8 mouse cellular contexts compared by ENCODE assay signal in genomic region chr11:82764438-82764924, GRCm38 (mm10). TPM values are rescaled to one million over a fixed set of nuclear protein-coding genes. Genes with fewer than 3 reads are reported as not detected.
A peak's percentile ranks its signal among the peaks of the same experiment; 100 is the strongest.
DNase-seq lines count a peak whose midpoint lies in the region; ATAC-seq and TF ChIP-seq lines count a peak whose summit lies in the region.

No protein-coding gene starts in this region.

- TF ChIP-seq EP300 in MEL (IDR thresholded peaks at IDR 0.05; ENCODE audit: low read depth in 1 of 2, low read length in 2 of 2): no peak

- no peak for DNase-seq in heart, postnatal 10 days
- no peak for DNase-seq in MEL (ENCODE audit: low read depth, low spot score)
- no peak for DNase-seq in midbrain, embryonic 10.5 days (ENCODE audit: low spot score)
- DNase-seq in adrenal gland, postnatal 14 days: no peak
- no peak for DNase-seq in cerebellum, adult 18-20 months
- DNase-seq in natural killer cell, adult 2 months (ENCODE audit: low spot score in 2 of 2): no peak

- H3K9ac ChIP-seq in heart, embryonic 12.5 days: peak overlapping the region; percentile 93
- peak overlapping the region; percentile 90 for H3K9ac ChIP-seq in MEL (ENCODE audit: control insufficient read depth, low read depth, low read length, poor library complexity, severe bottlenecking)
- H3K9ac ChIP-seq in hindbrain, embryonic 13.5 days: peak overlapping the region; percentile 93

- ATAC-seq in heart, embryonic 12.5 days (ENCODE audit: insufficient number of reproducible peaks, low FRiP score): peak; percentile 65
- ATAC-seq in hindbrain, embryonic 13.5 days (ENCODE audit: low FRiP score): peak; percentile 87

- peaks cover 9% of the 10 kb centered on the region for H3K36me3 ChIP-seq in heart, embryonic 12.5 days
- peaks cover 4 to 29% of the 10 kb centered on the region in 2 experiments; a peak in 3 of 4 replicates for H3K36me3 ChIP-seq in MEL (ENCODE audit: control insufficient read depth in 1 of 2, insufficient read depth in 2 of 2, low read length in 2 of 2)
- peaks cover 11% of the 10 kb centered on the region for H3K36me3 ChIP-seq in hindbrain, embryonic 13.5 days
- peaks cover 28% of the 10 kb centered on the region for H3K36me3 ChIP-seq in midbrain, embryonic 10.5 days

- H3K27ac ChIP-seq in heart, embryonic 12.5 days (ENCODE audit: poor library complexity, severe bottlenecking): peak overlapping the region; percentile 92
- H3K27ac ChIP-seq in MEL (ENCODE audit: control insufficient read depth, low read depth, low read length): peak overlapping the region; percentile 84
- H3K27ac ChIP-seq in hindbrain, embryonic 13.5 days: peak overlapping the region; percentile 93
- peak overlapping the region; percentile 91 for H3K27ac ChIP-seq in midbrain, embryonic 10.5 days (replicated peaks)

- no peaks in the 10 kb centered on the region for H3K9me3 ChIP-seq in heart, embryonic 12.5 days (replicated peaks)
- no peaks in the 10 kb centered on the region for H3K9me3 ChIP-seq in MEL (replicated peaks; ENCODE audit: insufficient read depth, low read length)
- H3K9me3 ChIP-seq in hindbrain, embryonic 13.5 days: 0 out of 2 replicates have a peak, but pooled peaks cover 6% of the 10 kb centered on the region
- H3K9me3 ChIP-seq in midbrain, embryonic 10.5 days (replicated peaks): peaks cover 4% of the 10 kb centered on the region; the same call in 1 of the 2 replicates

- intact Hi-C loops in heart, postnatal 10 days (cut with DNase I): loop anchor here (1.0 to 10.0 kb wide), 2 partner anchors 17 to 530 kb away; partner anchors contain the start of genes Ap2b1 and Lig3

- TF ChIP-seq RAD21 in MEL (IDR thresholded peaks at IDR 0.05; ENCODE audit: low read depth, low read length): no peak

- peaks cover 18% of the 10 kb centered on the region for H3K4me1 ChIP-seq in heart, embryonic 12.5 days (replicated peaks)
- H3K4me1 ChIP-seq in MEL (ENCODE audit: control insufficient read depth in 1 of 2, insufficient read depth in 2 of 2, low read length in 2 of 2): peaks cover 0 to 15% of the 10 kb centered on the region in 2 experiments; a peak in 3 of 4 replicates
- H3K4me1 ChIP-seq in hindbrain, embryonic 13.5 days (replicated peaks): peaks cover 27% of the 10 kb centered on the region
- H3K4me1 ChIP-seq in midbrain, embryonic 10.5 days: peaks cover 24% of the 10 kb centered on the region

- no peaks in the 10 kb centered on the region for H3K27me3 ChIP-seq in heart, embryonic 12.5 days (replicated peaks)
- no peaks in the 10 kb centered on the region for H3K27me3 ChIP-seq in MEL (ENCODE audit: control insufficient read depth in 1 of 2, insufficient read depth in 2 of 2, low read length in 2 of 2)
- 0 out of 2 replicates have a peak, but pooled peaks cover 2% of the 10 kb centered on the region for H3K27me3 ChIP-seq in hindbrain, embryonic 13.5 days
- H3K27me3 ChIP-seq in midbrain, embryonic 10.5 days (ENCODE audit: low read depth, poor library complexity, severe bottlenecking): no peaks in the 10 kb centered on the region

- under 1% methylated on average over 28 of the region's 28 CpGs for WGBS in heart, embryonic 12.5 days
- under 1% methylated on average over 28 of the region's 28 CpGs for WGBS in hindbrain, embryonic 13.5 days
- under 1% methylated on average over 28 of the region's 28 CpGs for WGBS in midbrain, embryonic 10.5 days

- H3K4me2 ChIP-seq in heart, embryonic 12.5 days: peak overlapping the region; percentile 96
- peak overlapping the region; percentile 97 for H3K4me2 ChIP-seq in hindbrain, embryonic 13.5 days

- no peak for TF ChIP-seq CTCF in MEL (IDR thresholded peaks at IDR 0.05 in 2 of 3, conservative IDR thresholded peaks at IDR 0.05 in 1 of 3; ENCODE audit: control insufficient read depth in 1 of 3, insufficient read depth in 1 of 3, low read depth in 2 of 3, low read length in 3 of 3, poor library complexity in 1 of 3, severe bottlenecking in 1 of 3)

- H3K79me2 ChIP-seq in MEL (ENCODE audit: control insufficient read depth, insufficient read depth, low read length, poor library complexity): peaks cover 24% of the 10 kb centered on the region

- peak in 1 of 2 experiments; percentile 96; a peak in 1 of 4 replicates for TF ChIP-seq POLR2A in MEL (IDR thresholded peaks at IDR 0.05; ENCODE audit: control insufficient read depth in 1 of 2, insufficient read depth in 1 of 2, low read depth in 1 of 2, low read length in 2 of 2, poor library complexity in 1 of 2)

- peak overlapping the region; percentile 87 for H3K4me3 ChIP-seq in heart, embryonic 12.5 days
- peak overlapping the region; percentile 77 to 89 for H3K4me3 ChIP-seq in MEL (ENCODE audit: control insufficient read depth in 1 of 2, insufficient read depth in 1 of 2, low read depth in 2 of 2, low read length in 2 of 2)
- H3K4me3 ChIP-seq in hindbrain, embryonic 13.5 days: peak overlapping the region; percentile 96
- H3K4me3 ChIP-seq in midbrain, embryonic 10.5 days: peak overlapping the region; percentile 99

TF ChIP-seq in MEL, 35 proteins besides CTCF, POLR2A, EP300 and RAD21:
- TF ChIP-seq MYB (IDR thresholded peaks at IDR 0.05; ENCODE audit: low read depth, low read length) (no peak), USF2 (IDR thresholded peaks at IDR 0.05; ENCODE audit: borderline replicate concordance in 1 of 2, insufficient read depth in 1 of 2, low read depth in 1 of 2, low read length in 2 of 2) (no peak), SIN3A (IDR thresholded peaks at IDR 0.05; ENCODE audit: low read length) (0 out of 2 replicates have a peak, but pooled peaks have one; percentile 7), MYC (IDR thresholded peaks at IDR 0.05; ENCODE audit: low read depth, low read length) (no peak), CHD1 (IDR thresholded peaks at IDR 0.05; ENCODE audit: low read depth, low read length) (peak; percentile 55; the same call in 1 of the 2 replicates), MXI1 (IDR thresholded peaks at IDR 0.05; ENCODE audit: low read depth, low read length) (peak; percentile 21; the same call in 1 of the 2 replicates), MAZ (IDR thresholded peaks at IDR 0.05; ENCODE audit: low read depth, low read length) (no peak), JUND (IDR thresholded peaks at IDR 0.05; ENCODE audit: low read depth, low read length) (no peak)

RNA-seq across cellular contexts. Expression of gene Zfp830, which starts 0.3 kb away (rescaled TPM):
- polyA plus RNA-seq in heart, embryonic 12.5 days (2016; fragmentation: Nextera tagmentation; extraction: Ambion mirVana): 31.2 and 31.8 TPM in 2 replicates
- total RNA-seq in heart, postnatal 10 days (2021): 10 to 100 TPM; 16.0 to 18.4 TPM
- 40.7 and 51.4 TPM in 2 replicates for total RNA-seq in MEL (2012; rRNA removed)
- 10 to 100 TPM in 1 of 2 experiments, not detected in 1; 43.4 TPM for polyA plus RNA-seq in MEL (2012; ENCODE audit: insufficient read depth in 1 of 2, insufficient read length in 2 of 2, low read depth in 1 of 2, low replicate concordance in 2 of 2, missing spikeins in 1 of 2)
- polyA plus RNA-seq in hindbrain, embryonic 13.5 days (2015; fragmentation: Nextera tagmentation; extraction: Ambion mirVana): 29.6 and 31.0 TPM in 2 replicates
- 33.3 and 37.6 TPM in 2 replicates for polyA plus RNA-seq in midbrain, embryonic 10.5 days (2016; fragmentation: Nextera tagmentation; extraction: Ambion mirVana)
- total RNA-seq in adrenal gland, postnatal 14 days (2021): 20.1 and 21.7 TPM in 2 replicates

RNA-seq across cellular contexts. Expression of gene Cct6b, which starts 0.4 kb away (rescaled TPM):
- 0.13 TPM in 1 of 2 replicates, not detected in the other for polyA plus RNA-seq in heart, embryonic 12.5 days (2016; fragmentation: Nextera tagmentation; extraction: Ambion mirVana)
- total RNA-seq in heart, postnatal 10 days (2021): under 1 TPM; 0.26 to 0.27 TPM
- 0.31 and 0.33 TPM in 2 replicates for total RNA-seq in MEL (2012; rRNA removed)
- under 1 TPM in 1 of 2 experiments, not detected in 1; 0.21 TPM for polyA plus RNA-seq in MEL (2012; ENCODE audit: insufficient read depth in 1 of 2, insufficient read length in 2 of 2, low read depth in 1 of 2, low replicate concordance in 2 of 2, missing spikeins in 1 of 2)
- polyA plus RNA-seq in hindbrain, embryonic 13.5 days (2015; fragmentation: Nextera tagmentation; extraction: Ambion mirVana): 0.32 and 0.35 TPM in 2 replicates
- polyA plus RNA-seq in midbrain, embryonic 10.5 days (2016; fragmentation: Nextera tagmentation; extraction: Ambion mirVana): 0.22 and 0.39 TPM in 2 replicates
- total RNA-seq in adrenal gland, postnatal 14 days (2021): 0.59 and 0.64 TPM in 2 replicates

RNA-seq across cellular contexts. Expression of gene Lig3, which starts 16.4 kb away (rescaled TPM):
- polyA plus RNA-seq in heart, embryonic 12.5 days (2016; fragmentation: Nextera tagmentation; extraction: Ambion mirVana): 29.0 and 37.4 TPM in 2 replicates
- total RNA-seq in heart, postnatal 10 days (2021): 10 to 100 TPM; 22.2 to 26.1 TPM
- 48.5 and 54.0 TPM in 2 replicates for total RNA-seq in MEL (2012; rRNA removed)
- polyA plus RNA-seq in MEL (2012; ENCODE audit: insufficient read depth in 1 of 2, insufficient read length in 2 of 2, low read depth in 1 of 2, low replicate concordance in 2 of 2, missing spikeins in 1 of 2): 10 to 100 TPM in 1 of 2 experiments, not detected in 1; 89.2 TPM
- 27.0 and 29.9 TPM in 2 replicates for polyA plus RNA-seq in hindbrain, embryonic 13.5 days (2015; fragmentation: Nextera tagmentation; extraction: Ambion mirVana)
- polyA plus RNA-seq in midbrain, embryonic 10.5 days (2016; fragmentation: Nextera tagmentation; extraction: Ambion mirVana): 41.1 and 47.2 TPM in 2 replicates
- total RNA-seq in adrenal gland, postnatal 14 days (2021): 22.0 and 22.5 TPM in 2 replicates
